Mouse (Mus musculus) spleen, postnatal 10 days (tissue): ENCODE measurements at regions not wholly inside any gene's neighbourhood (a gene's known extent, or its start where the extent isn't known, plus 50 kb on each side); places are given as distances from the start of the nearest gene placed in this dataset.

Experiments used
- DNase-seq, 2 experiments: peaks; one replicate each; pipeline ENCODE4 v3.0.0; 2021 to 2022; ENCODE audit warnings: low spot score in 2 of 2

- no peak for DNase-seq
These were observed 109.4 kb upstream of the Tpk1 start for GRCm38 (mm10) chr6:43775525-43775924.

GRCm38 (mm10) chr6:43774490-43774889 lies 108.4 kb upstream of the Tpk1 start:
- no peak for DNase-seq

DNA sequence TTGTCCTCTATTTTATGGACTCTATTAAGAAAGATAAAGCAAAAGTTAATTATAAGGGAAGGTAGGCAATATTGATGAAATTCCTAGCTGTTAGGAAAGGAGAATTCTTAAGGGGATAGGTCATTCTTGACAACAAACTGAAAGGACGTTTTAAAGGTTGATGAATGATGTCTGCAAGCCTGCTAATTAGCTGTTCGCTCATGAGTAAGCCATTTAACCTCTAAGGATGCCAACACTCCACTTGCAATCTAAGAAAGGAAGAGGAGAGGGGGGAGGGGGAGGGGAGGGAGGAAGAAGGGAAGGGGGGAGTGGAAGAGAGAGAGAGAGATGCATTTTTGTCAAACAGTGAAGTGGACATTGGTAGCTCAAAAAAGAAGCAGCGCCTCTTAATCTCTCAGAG lies 107.5 kb upstream of the Tpk1 start:
- no peak for DNase-seq

GRCm38 (mm10) chr6:43765958-43766357 lies 99.9 kb upstream of the Tpk1 start:
- peak in 1 of 2 experiments; percentile 22 for DNase-seq
